Mouse (Mus musculus) CH12.LX (cell line): ENCODE data around the gene Kalrn. TPM values are rescaled to one million over a fixed set of nuclear protein-coding genes. Genes with fewer than 3 reads are reported as not detected.

Experiments
- DNase-seq: peaks from one replicate; pipeline ENCODE4 v3.0.0-alpha.2; 2013; ENCODE audit errors: extremely low read depth
- H3K27ac ChIP-seq: 2 replicates; pipeline ENCODE4 v1.5.1; 2012; ENCODE audit warnings: low read depth, mild to moderate bottlenecking, control low read depth, moderate library complexity; ENCODE audit not compliant: insufficient read depth
- H3K27me3 ChIP-seq: replicated peaks from 2 replicates; pipeline ENCODE3; 2012; ENCODE audit warnings: inconsistent platforms
- H3K36me3 ChIP-seq, 2 experiments: replicated peaks in 1 of 2; 2 replicates each; pipeline versions ENCODE3 to v1.6.1; 2012; ENCODE audit warnings: inconsistent platforms in 1 of 2, low read length in 1 of 2, mild to moderate bottlenecking in 1 of 2, mixed read lengths in 1 of 2, moderate library complexity in 1 of 2; ENCODE audit not compliant: control insufficient read depth in 1 of 2, insufficient read depth in 1 of 2
- H3K4me1 ChIP-seq, 2 experiments: 2 replicates each; pipeline ENCODE4 v1.6.1; 2012; ENCODE audit warnings: inconsistent platforms in 1 of 2, moderate library complexity in 1 of 2; ENCODE audit not compliant: insufficient read depth in 2 of 2, control insufficient read depth in 1 of 2
- H3K4me2 ChIP-seq: 2 replicates; pipeline ENCODE4 v1.6.1; 2012; ENCODE audit warnings: low read depth, mild to moderate bottlenecking, control low read depth; ENCODE audit not compliant: poor library complexity, insufficient read depth, severe bottlenecking
- H3K4me3 ChIP-seq, 3 experiments: fragments of 150-350 bp in 1 of 3; sonication (generic) in 1 of 3; replicated peaks in 1 of 3; 2 replicates each; pipeline versions ENCODE3 to v1.5.1; 2011 to 2012; ENCODE audit warnings: low read depth in 2 of 3, low read length in 2 of 3, mild to moderate bottlenecking in 2 of 3, moderate library complexity in 2 of 3, control low read depth in 1 of 3, improper control_type of control experiment in 1 of 3, inconsistent platforms in 1 of 3, mixed read lengths in 1 of 3; ENCODE audit not compliant: poor library complexity in 1 of 3
- H3K79me2 ChIP-seq: replicated peaks from 2 replicates; pipeline ENCODE4 v1.6.1; 2012; ENCODE audit warnings: mild to moderate bottlenecking, moderate library complexity; ENCODE audit not compliant: control insufficient read depth, poor library complexity, insufficient read depth, severe bottlenecking; ENCODE audit errors: extremely low read depth
- H3K9ac ChIP-seq: 2 replicates; pipeline ENCODE4 v1.6.1; 2012; ENCODE audit warnings: low read depth, mild to moderate bottlenecking, control low read depth, moderate library complexity; ENCODE audit not compliant: insufficient read depth
- H3K9me3 ChIP-seq: replicated peaks from 2 replicates; pipeline ENCODE3; 2012; ENCODE audit warnings: low read length, inconsistent platforms, mixed read lengths
- BHLHE40 ChIP-seq: IDR thresholded peaks from 2 replicates; pipeline ENCODE4 v1.6.1; 2011; ENCODE audit warnings: mild to moderate bottlenecking, low read depth, low read length, improper control_type of control experiment
- CHD2 ChIP-seq: IDR thresholded peaks from 2 replicates; pipeline ENCODE4 v1.6.1; 2011; ENCODE audit warnings: low read length, improper control_type of control experiment
- CTCF ChIP-seq, 2 experiments: IDR thresholded peaks in 1 of 2; conservative IDR thresholded peaks in 1 of 2; 2 replicates each; pipeline ENCODE4 v1.5.1; 2011 to 2012; ENCODE audit warnings: low read depth in 2 of 2, low read length in 2 of 2, improper control_type of control experiment in 1 of 2, inconsistent platforms in 1 of 2, mild to moderate bottlenecking in 1 of 2, moderate library complexity in 1 of 2
- E2F4 ChIP-seq: IDR thresholded peaks from 2 replicates; pipeline ENCODE4 v1.6.1; 2011; ENCODE audit warnings: low read depth, low read length, improper control_type of control experiment; ENCODE audit not compliant: insufficient replicate concordance
- EP300 ChIP-seq: IDR thresholded peaks from 2 replicates; pipeline ENCODE4 v1.6.1; 2011; ENCODE audit warnings: low read length, improper control_type of control experiment
- ETS1 ChIP-seq: conservative IDR thresholded peaks from 2 replicates; pipeline ENCODE4 v1.6.1; 2012; ENCODE audit warnings: low read depth, mild to moderate bottlenecking, inconsistent platforms, low read length, improper control_type of control experiment, moderate library complexity
- HCFC1 ChIP-seq: IDR thresholded peaks from 2 replicates; pipeline ENCODE4 v1.6.1; 2012; ENCODE audit warnings: low read depth, mild to moderate bottlenecking, inconsistent platforms, low read length, improper control_type of control experiment
- IRF4 ChIP-seq: IDR thresholded peaks from 2 replicates; pipeline ENCODE4 v1.6.1; 2014; ENCODE audit warnings: low read depth, mild to moderate bottlenecking, inconsistent platforms, low read length, improper control_type of control experiment
- JUN ChIP-seq: IDR thresholded peaks from 2 replicates; pipeline ENCODE4 v1.6.1; 2011; ENCODE audit warnings: low read depth, mild to moderate bottlenecking, low read length, improper control_type of control experiment, moderate library complexity; ENCODE audit not compliant: insufficient read depth
- KAT2A ChIP-seq: IDR thresholded peaks from 2 replicates; pipeline ENCODE4 v1.6.1; 2012; ENCODE audit warnings: low read length, improper control_type of control experiment, inconsistent platforms; ENCODE audit not compliant: insufficient replicate concordance
- MAFK ChIP-seq: IDR thresholded peaks from 2 replicates; pipeline ENCODE4 v1.6.1; 2011; ENCODE audit warnings: low read length, improper control_type of control experiment; ENCODE audit not compliant: insufficient replicate concordance
- MAZ ChIP-seq: IDR thresholded peaks from 2 replicates; pipeline ENCODE4 v1.6.1; 2012; ENCODE audit warnings: low read depth, mild to moderate bottlenecking, inconsistent platforms, low read length, improper control_type of control experiment, moderate library complexity
- MEF2A ChIP-seq: IDR thresholded peaks from 2 replicates; pipeline ENCODE4 v1.6.1; 2014; ENCODE audit warnings: low read depth, mild to moderate bottlenecking, inconsistent platforms, low read length, improper control_type of control experiment, borderline replicate concordance
- MXI1 ChIP-seq: IDR thresholded peaks from 2 replicates; pipeline ENCODE4 v1.6.1; 2011; ENCODE audit warnings: mild to moderate bottlenecking, low read depth, low read length, improper control_type of control experiment
- MYC ChIP-seq: IDR thresholded peaks from 2 replicates; pipeline ENCODE4 v1.6.1; 2011; ENCODE audit warnings: low read depth, mild to moderate bottlenecking, improper control_type of control experiment, low read length
- NELFE ChIP-seq: IDR thresholded peaks from 2 replicates; pipeline ENCODE4 v1.6.1; 2011; ENCODE audit warnings: low read depth, low read length, improper control_type of control experiment
- NRF1 ChIP-seq: IDR thresholded peaks from 2 replicates; pipeline ENCODE4 v1.6.1; 2014; ENCODE audit warnings: low read depth, mild to moderate bottlenecking, inconsistent platforms, low read length, improper control_type of control experiment, moderate library complexity
- PAX5 ChIP-seq: IDR thresholded peaks from 2 replicates; pipeline ENCODE4 v1.6.1; 2012; ENCODE audit warnings: low read length, inconsistent platforms, mixed read lengths
- POLR2A ChIP-seq: IDR thresholded peaks from 2 replicates; pipeline ENCODE4 v1.6.1; 2011; ENCODE audit warnings: low read depth, mild to moderate bottlenecking, improper control_type of control experiment, low read length
- POLR2AphosphoS2 ChIP-seq: IDR thresholded peaks from 2 replicates; pipeline ENCODE4 v1.6.1; 2011; ENCODE audit warnings: low read depth, low read length, improper control_type of control experiment
- RAD21 ChIP-seq: IDR thresholded peaks from 2 replicates; pipeline ENCODE4 v1.6.1; 2011; ENCODE audit warnings: low read depth, mild to moderate bottlenecking, low read length, improper control_type of control experiment, moderate library complexity
- RCOR1 ChIP-seq: conservative IDR thresholded peaks from 2 replicates; pipeline ENCODE4 v1.6.1; 2012; ENCODE audit warnings: low read depth, mild to moderate bottlenecking, inconsistent platforms, low read length, improper control_type of control experiment
- SIN3A ChIP-seq: IDR thresholded peaks from 2 replicates; pipeline ENCODE4 v1.6.1; 2012; ENCODE audit warnings: low read length, improper control_type of control experiment, inconsistent platforms
- SMC3 ChIP-seq: IDR thresholded peaks from 2 replicates; pipeline ENCODE4 v1.6.1; 2011; ENCODE audit warnings: low read depth, low read length, improper control_type of control experiment
- TBP ChIP-seq: conservative IDR thresholded peaks from 2 replicates; pipeline ENCODE4 v1.6.1; 2011; ENCODE audit warnings: low read depth, low read length, improper control_type of control experiment
- UBTF ChIP-seq: IDR thresholded peaks from 2 replicates; pipeline ENCODE4 v1.6.1; 2012; ENCODE audit warnings: low read depth, mild to moderate bottlenecking, inconsistent platforms, low read length, improper control_type of control experiment, moderate library complexity
- USF1 ChIP-seq: IDR thresholded peaks from 2 replicates; pipeline ENCODE4 v1.6.1; 2014; ENCODE audit warnings: low read depth, mild to moderate bottlenecking, inconsistent platforms, low read length, improper control_type of control experiment
- USF2 ChIP-seq: conservative IDR thresholded peaks from 2 replicates; pipeline ENCODE4 v1.6.1; 2011; ENCODE audit warnings: low read depth, low read length, improper control_type of control experiment
- dilution Hi-C: fragments of 300-500 bp; cut with MboI; formaldehyde crosslinking; loops from 2 replicates; pipeline ENCODE4 v1.14.3; 2020; ENCODE audit warnings: low sequenced_read_pairs; ENCODE audit not compliant: extremely low pct_unique_long_range_greater_than_20kb, extremely low pct_ligation_motif_present
- in situ Hi-C: fragments of 300-500 bp; cut with MboI; formaldehyde crosslinking; loops from 3 replicates; pipeline ENCODE4 v1.14.3; 2019; ENCODE audit warnings: low sequenced_read_pairs, low pct_ligation_motif_present, low pct_unique_long_range_greater_than_20kb, mixed read lengths
- polyA plus RNA-seq: library from polyadenylated mRNA; unstranded; fragments of >175 nt; gene quantifications from 2 replicates; pipeline ENCODE4 v1.2.1, GENCODE M21; 2012; ENCODE audit warnings: low read depth; ENCODE audit not compliant: insufficient read length
- total RNA-seq, 2 experiments: library from RNA; depleted of rRNA; stranded (reverse); fragments of 300-350 nt in 1 of 2; fragments of >200 nt in 1 of 2; gene quantifications; 2 replicates each; pipeline ENCODE4 v1.2.3; 2012 to 2014

The Kalrn gene
- total and polyA plus RNA-seq, 3 experiments: 0.08 to 0.09 TPM; not detected in 1

- dilution Hi-C loops: no loop called here
Measured at GRCm38 (mm10) chr16:34317110-34317509, 256.2 kb downstream of the Kalrn start.

GRCm38 (mm10) chr16:34316253-34316652, 257.1 kb downstream of the Kalrn start:
- dilution Hi-C loops: no loop called here

More at GRCm38 (mm10) chr16:34317110-34317509, 256.2 kb downstream of the Kalrn start:
- TF ChIP-seq EP300: no peak
- TF ChIP-seq MYC: no peak
- no peak for TF ChIP-seq MEF2A
- TF ChIP-seq JUN: no peak
- TF ChIP-seq TBP: no peak
- TF ChIP-seq HCFC1: no peak
- TF ChIP-seq POLR2A: no peak
- no peak for TF ChIP-seq CTCF (conservative IDR thresholded peaks at IDR 0.05 in 1 of 2, IDR thresholded peaks at IDR 0.05 in 1 of 2; ENCODE audit: low read depth in 2 of 2, low read length in 2 of 2)
- no peak for TF ChIP-seq NRF1
- no peak for TF ChIP-seq UBTF
- no peak for TF ChIP-seq KAT2A
- TF ChIP-seq PAX5: no peak
- no peak for TF ChIP-seq SMC3
- no peak for TF ChIP-seq RAD21
- TF ChIP-seq NELFE: no peak
- TF ChIP-seq BHLHE40: no peak
- H3K79me2 ChIP-seq: no peaks in the 10 kb centered on the region
- DNase-seq: no peak
- in situ Hi-C loops: no loop called here
- H3K4me1 ChIP-seq: no peaks in the 10 kb centered on the region
- no peak overlapping the region for H3K9ac ChIP-seq
- no peak overlapping the region for H3K4me2 ChIP-seq
- H3K36me3 ChIP-seq: no peaks in the 10 kb centered on the region
- no peak overlapping the region for H3K4me3 ChIP-seq
- H3K9me3 ChIP-seq: peaks cover 9% of the 10 kb centered on the region
- H3K27ac ChIP-seq: no peak overlapping the region
- H3K27me3 ChIP-seq: peaks cover 80% of the 10 kb centered on the region

More at GRCm38 (mm10) chr16:34316253-34316652, 257.1 kb downstream of the Kalrn start:
- Histone ChIP-seq H3K27ac (no peak overlapping the region), H3K4me3 (no peak overlapping the region), H3K79me2 (no peaks in the 10 kb centered on the region), H3K36me3 (no peaks in the 10 kb centered on the region), H3K9ac (no peak overlapping the region), H3K27me3 (peaks cover 85% of the 10 kb centered on the region), H3K4me2 (no peak overlapping the region), H3K9me3 (peaks cover 9% of the 10 kb centered on the region), H3K4me1 (no peaks in the 10 kb centered on the region)
- DNase-seq: no peak
- in situ Hi-C loops: no loop called here
- TF ChIP-seq RCOR1 (no peak), SIN3A (no peak), MEF2A (no peak), USF1 (no peak), CHD2 (no peak), MXI1 (no peak), JUN (no peak), E2F4 (no peak), TBP (no peak), MAFK (no peak), PAX5 (no peak), USF2 (no peak), POLR2AphosphoS2 (no peak), SMC3 (no peak), NRF1 (no peak), ETS1 (no peak), MAZ (no peak), IRF4 (no peak)
